Mouse (Mus musculus): ENCODE data around the gene Tuba1c.

DNA sequence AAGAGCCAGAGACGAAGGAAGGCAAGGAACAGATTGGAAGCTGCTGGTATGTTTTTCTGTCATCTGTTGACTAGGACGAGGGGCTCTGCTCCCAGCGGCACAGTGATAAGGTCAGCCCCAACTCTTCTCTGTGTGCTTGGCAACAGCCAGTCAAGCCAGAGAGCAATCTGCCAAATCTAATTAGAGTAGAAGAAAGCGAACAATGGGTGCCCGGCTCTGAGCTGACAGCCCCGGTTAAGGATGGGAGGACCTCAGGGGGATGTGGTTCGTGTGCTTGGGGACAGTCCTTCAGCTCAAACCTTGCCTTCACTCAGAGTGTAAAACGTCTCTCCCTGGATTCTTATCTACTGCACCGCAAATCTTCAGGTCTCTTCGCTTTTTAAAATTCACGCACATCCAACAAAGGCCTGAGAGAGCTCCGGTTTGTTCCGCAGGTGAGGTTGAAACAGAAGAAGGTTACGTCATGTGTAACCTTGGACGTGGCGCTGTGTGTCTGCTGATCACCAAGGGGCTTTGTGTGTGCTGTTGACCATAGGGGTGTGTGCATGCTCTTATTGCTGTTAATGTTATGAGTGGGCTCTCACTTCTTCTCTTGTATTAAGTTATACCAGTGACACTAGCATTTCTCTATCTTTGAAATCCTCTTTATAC, 46.1 kb upstream of the Tuba1c start:
- TF ChIP-seq CTCF (IDR thresholded peaks at IDR 0.05; ENCODE audit: low read depth) (no peak), EP300 (optimal IDR thresholded peaks at IDR 0.05) (no peak)
